16 mouse cellular contexts compared by ENCODE assay signal in the genomic region with DNA sequence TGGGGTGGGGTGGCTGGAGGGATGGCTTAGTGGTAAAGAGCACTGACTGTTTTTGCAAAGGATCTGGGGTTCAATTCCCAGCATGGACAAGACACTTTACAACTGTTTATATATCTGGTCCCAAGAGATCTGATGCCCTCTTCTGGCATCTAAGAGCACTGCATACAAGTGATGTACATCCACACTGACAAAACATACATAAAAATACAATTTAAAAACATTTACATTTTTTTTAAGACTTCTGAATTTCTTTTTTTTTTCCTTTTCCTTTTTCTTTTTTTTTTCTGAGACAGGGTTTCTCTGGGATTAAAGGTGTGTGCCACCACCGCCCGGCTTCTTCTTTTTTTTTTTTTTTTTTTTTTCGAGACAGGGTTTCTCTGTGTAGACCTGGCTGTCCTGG. TPM values are rescaled to one million over a fixed set of nuclear protein-coding genes. Genes with fewer than 3 reads are reported as not detected.
A peak's percentile ranks its signal among the peaks of the same experiment; 100 is the strongest.
DNase-seq lines count a peak whose midpoint lies in the region; ATAC-seq and TF ChIP-seq lines count a peak whose summit lies in the region.
"Had no signal": no experiment of that assay in that cellular context is flagged by ENCODE, and none has a peak within 500 bp of the region (broad histone marks: within the 10 kb centered on the region; RNA-seq: fewer than 3 reads in every experiment).

No protein-coding gene starts in this region.

- H3K4me1 ChIP-seq in forebrain, postnatal 0 days (ENCODE audit: insufficient read depth): peaks cover 11% of the 10 kb centered on the region; the same call in 1 of the 2 replicates
- H3K4me1 ChIP-seq in forebrain, embryonic 10.5 days: peaks cover 21% of the 10 kb centered on the region
- H3K4me1 ChIP-seq in liver, postnatal 0 days (ENCODE audit: insufficient read depth): peaks cover 15% of the 10 kb centered on the region
- peaks cover 11% of the 10 kb centered on the region for H3K4me1 ChIP-seq in liver, embryonic 11.5 days (replicated peaks; ENCODE audit: control insufficient read depth, insufficient read depth, low read length)
- H3K4me1 ChIP-seq in MEL (ENCODE audit: control insufficient read depth in 1 of 2, insufficient read depth in 2 of 2, low read length in 2 of 2): peaks cover 17 to 39% of the 10 kb centered on the region in 2 experiments

- no peak for TF ChIP-seq POLR2A in MEL (IDR thresholded peaks at IDR 0.05; ENCODE audit: control insufficient read depth in 1 of 2, insufficient read depth in 1 of 2, low read depth in 1 of 2, low read length in 2 of 2, poor library complexity in 1 of 2)

- H3K27ac ChIP-seq in forebrain, postnatal 0 days (ENCODE audit: low read depth, low read length): no peak overlapping the region
- H3K27ac ChIP-seq in forebrain, embryonic 10.5 days: no peak overlapping the region
- no peak overlapping the region for H3K27ac ChIP-seq in liver, postnatal 0 days (ENCODE audit: low read depth)
- H3K27ac ChIP-seq in liver, embryonic 11.5 days (ENCODE audit: low read depth, low read length): no peak overlapping the region
- H3K27ac ChIP-seq in MEL (ENCODE audit: control insufficient read depth, low read depth, low read length): no peak overlapping the region
- H3K27ac ChIP-seq: hindbrain, embryonic 10.5 days; lung, embryonic 15.5 days had no signal

- H3K4me3 ChIP-seq in forebrain, postnatal 0 days (ENCODE audit: low read depth, low read length): no peak overlapping the region
- H3K4me3 ChIP-seq in forebrain, embryonic 10.5 days: no peak overlapping the region
- H3K4me3 ChIP-seq in liver, postnatal 0 days (ENCODE audit: low read depth, low read length): no peak overlapping the region
- H3K4me3 ChIP-seq in liver, embryonic 11.5 days (ENCODE audit: low read depth, low read length): no peak overlapping the region
- H3K4me3 ChIP-seq in MEL (ENCODE audit: control insufficient read depth in 1 of 2, insufficient read depth in 1 of 2, low read depth in 2 of 2, low read length in 2 of 2): no peak overlapping the region

- no peak for DNase-seq in forebrain, postnatal 0 days
- DNase-seq in forebrain, embryonic 10.5 days (ENCODE audit: extremely low spot score, low spot score): no peak
- no peak for DNase-seq in liver, postnatal 0 days
- no peak for DNase-seq in liver, embryonic 11.5 days (ENCODE audit: low spot score)
- DNase-seq in MEL (ENCODE audit: low read depth, low spot score): peak; percentile 77
- DNase-seq in naive thymus-derived CD4-positive, alpha-beta T cell, adult 2 months (ENCODE audit: low read depth): peak; percentile 23
- no peak for DNase-seq in thymus, postnatal 36 days
- no peak for DNase-seq in right cerebral cortex, postnatal 10 days (ENCODE audit: low spot score in 2 of 2)
- DNase-seq: adrenal gland, postnatal 25 days; kidney, postnatal 14 days had no signal

- no peak for TF ChIP-seq EP300 in liver, postnatal 0 days (IDR thresholded peaks at IDR 0.05; ENCODE audit: low read depth)
- no peak for TF ChIP-seq EP300 in MEL (IDR thresholded peaks at IDR 0.05; ENCODE audit: low read depth in 1 of 2, low read length in 2 of 2)

- 95% methylated on average over 3 of the region's 3 CpGs for WGBS in forebrain, postnatal 0 days
- WGBS in forebrain, embryonic 10.5 days: 95% methylated on average over 3 of the region's 3 CpGs
- WGBS in liver, postnatal 0 days (ENCODE audit: insufficient replicate concordance): 93% methylated on average over 3 of the region's 3 CpGs
- WGBS in liver, embryonic 11.5 days: 93% methylated on average over 3 of the region's 3 CpGs

- H3K36me3 ChIP-seq in forebrain, postnatal 0 days (ENCODE audit: insufficient read depth): no peaks in the 10 kb centered on the region
- peaks cover 13% of the 10 kb centered on the region for H3K36me3 ChIP-seq in forebrain, embryonic 10.5 days (replicated peaks)
- 0 out of 2 replicates have a peak, but pooled peaks cover 4% of the 10 kb centered on the region for H3K36me3 ChIP-seq in liver, postnatal 0 days (replicated peaks; ENCODE audit: insufficient read depth, low read length)
- H3K36me3 ChIP-seq in liver, embryonic 11.5 days (ENCODE audit: control insufficient read depth, insufficient read depth, low read length): 0 out of 2 replicates have a peak, but pooled peaks cover 2% of the 10 kb centered on the region
- peaks cover 2 to 37% of the 10 kb centered on the region in 2 experiments; a peak in 3 of 4 replicates for H3K36me3 ChIP-seq in MEL (ENCODE audit: control insufficient read depth in 1 of 2, insufficient read depth in 2 of 2, low read length in 2 of 2)

- no peaks in the 10 kb centered on the region for H3K9me3 ChIP-seq in forebrain, postnatal 0 days (ENCODE audit: low read length)
- H3K9me3 ChIP-seq in forebrain, embryonic 10.5 days: no peaks in the 10 kb centered on the region
- H3K9me3 ChIP-seq in liver, postnatal 0 days (ENCODE audit: low read length): no peaks in the 10 kb centered on the region
- H3K9me3 ChIP-seq in liver, embryonic 11.5 days (ENCODE audit: control insufficient read depth, low read length): no peaks in the 10 kb centered on the region
- H3K9me3 ChIP-seq in MEL (replicated peaks; ENCODE audit: insufficient read depth, low read length): no peaks in the 10 kb centered on the region
- H3K9me3 ChIP-seq: hindbrain, embryonic 10.5 days; lung, embryonic 15.5 days had no signal

- no peaks in the 10 kb centered on the region for H3K27me3 ChIP-seq in forebrain, postnatal 0 days (ENCODE audit: insufficient read depth, low read length)
- peaks cover 10% of the 10 kb centered on the region; the same call in 1 of the 2 replicates for H3K27me3 ChIP-seq in forebrain, embryonic 10.5 days (ENCODE audit: poor library complexity, severe bottlenecking)
- no peaks in the 10 kb centered on the region for H3K27me3 ChIP-seq in liver, postnatal 0 days (ENCODE audit: insufficient read depth, low read length)
- no peaks in the 10 kb centered on the region for H3K27me3 ChIP-seq in liver, embryonic 11.5 days (replicated peaks; ENCODE audit: control insufficient read depth, insufficient read depth, low read length)
- H3K27me3 ChIP-seq in MEL (ENCODE audit: control insufficient read depth in 1 of 2, insufficient read depth in 2 of 2, low read length in 2 of 2): no peaks in the 10 kb centered on the region

- peak; percentile 67 for TF ChIP-seq RAD21 in MEL (IDR thresholded peaks at IDR 0.05; ENCODE audit: low read depth, low read length)

- TF ChIP-seq CTCF in forebrain, postnatal 0 days (IDR thresholded peaks at IDR 0.05; ENCODE audit: low read depth): peak; percentile 30
- TF ChIP-seq CTCF in liver, postnatal 0 days (IDR thresholded peaks at IDR 0.05; ENCODE audit: low read depth): peak; percentile 47
- peak; percentile 1 to 74 (median 52); a peak in 4 of 6 replicates for TF ChIP-seq CTCF in MEL (IDR thresholded peaks at IDR 0.05 in 2 of 3, conservative IDR thresholded peaks at IDR 0.05 in 1 of 3; ENCODE audit: control insufficient read depth in 1 of 3, insufficient read depth in 1 of 3, low read depth in 2 of 3, low read length in 3 of 3, poor library complexity in 1 of 3, severe bottlenecking in 1 of 3)

- ATAC-seq in forebrain, postnatal 0 days: no peak
- no peak for ATAC-seq in liver, postnatal 0 days
- ATAC-seq in liver, embryonic 11.5 days (replicated peaks; ENCODE audit: low FRiP score): no peak

- H3K4me2 ChIP-seq in forebrain, postnatal 0 days (ENCODE audit: low read depth): no peak overlapping the region
- no peak overlapping the region for H3K4me2 ChIP-seq in liver, postnatal 0 days (ENCODE audit: low read depth, low read length)
- no peak overlapping the region for H3K4me2 ChIP-seq in liver, embryonic 11.5 days

- H3K79me2 ChIP-seq in MEL (ENCODE audit: control insufficient read depth, insufficient read depth, low read length, poor library complexity): peaks cover 16% of the 10 kb centered on the region

- no peak overlapping the region for H3K9ac ChIP-seq in forebrain, postnatal 0 days
- H3K9ac ChIP-seq in liver, postnatal 0 days (replicated peaks): no peak overlapping the region
- no peak overlapping the region for H3K9ac ChIP-seq in liver, embryonic 11.5 days (ENCODE audit: low read depth, low read length)
- H3K9ac ChIP-seq in MEL (ENCODE audit: control insufficient read depth, low read depth, low read length, poor library complexity, severe bottlenecking): no peak overlapping the region
- H3K9ac ChIP-seq: lung, embryonic 15.5 days had no signal

RNA-seq across cellular contexts. Expression of gene Snf8, which starts 1.4 kb away (rescaled TPM):
- total RNA-seq in forebrain, postnatal 0 days (2014; rRNA removed): 36.5 and 36.7 TPM in 2 replicates
- 112 and 120 TPM in 2 replicates for polyA plus RNA-seq in forebrain, postnatal 0 days (2015; fragmentation: Nextera tagmentation; extraction: Ambion mirVana)
- polyA plus RNA-seq in forebrain, embryonic 10.5 days (2016; fragmentation: Nextera tagmentation; extraction: Ambion mirVana): 107 and 109 TPM in 2 replicates
- 46.9 and 47.5 TPM in 2 replicates for polyA plus RNA-seq in liver, postnatal 0 days (2015; fragmentation: Nextera tagmentation; extraction: Ambion mirVana)
- polyA plus RNA-seq in liver, embryonic 11.5 days (2014; fragmentation: Nextera tagmentation; extraction: Ambion mirVana): 48.8 and 50.0 TPM in 2 replicates
- 135 and 137 TPM in 2 replicates for total RNA-seq in MEL (2012; rRNA removed)
- polyA plus RNA-seq in MEL (2012; ENCODE audit: insufficient read depth in 1 of 2, insufficient read length in 2 of 2, low read depth in 1 of 2, low replicate concordance in 2 of 2, missing spikeins in 1 of 2): 100 to 1,000 TPM in 1 of 2 experiments, not detected in 1; 183 TPM

RNA-seq across cellular contexts. Expression of gene Gip, which starts 8.9 kb away (rescaled TPM):
- not detected in 2 replicates for total RNA-seq in forebrain, postnatal 0 days (2014; rRNA removed)
- polyA plus RNA-seq in forebrain, postnatal 0 days (2015; fragmentation: Nextera tagmentation; extraction: Ambion mirVana): not detected in 2 replicates
- 0.25 TPM in 1 of 2 replicates, not detected in the other for polyA plus RNA-seq in forebrain, embryonic 10.5 days (2016; fragmentation: Nextera tagmentation; extraction: Ambion mirVana)
- not detected in 2 replicates for polyA plus RNA-seq in liver, postnatal 0 days (2015; fragmentation: Nextera tagmentation; extraction: Ambion mirVana)
- not detected in 2 replicates for polyA plus RNA-seq in liver, embryonic 11.5 days (2014; fragmentation: Nextera tagmentation; extraction: Ambion mirVana)
- 3.8 and 5.0 TPM in 2 replicates for total RNA-seq in MEL (2012; rRNA removed)
- 1 to 10 TPM in 1 of 2 experiments, not detected in 1; 7.0 TPM for polyA plus RNA-seq in MEL (2012; ENCODE audit: insufficient read depth in 1 of 2, insufficient read length in 2 of 2, low read depth in 1 of 2, low replicate concordance in 2 of 2, missing spikeins in 1 of 2)
- total RNA-seq: adrenal gland, postnatal 25 days; gastrocnemius, postnatal 4 days; left cerebral cortex, postnatal 10 days had no signal
- polyA plus RNA-seq: forebrain, embryonic 11.5 days; hindbrain, embryonic 10.5 days; lung, embryonic 15.5 days; urinary bladder, adult 2 months had no signal

RNA-seq across cellular contexts. Expression of gene Igf2bp1, which starts 27.5 kb away (rescaled TPM):
- total RNA-seq in forebrain, postnatal 0 days (2014; rRNA removed): 3.0 and 3.3 TPM in 2 replicates
- polyA plus RNA-seq in forebrain, postnatal 0 days (2015; fragmentation: Nextera tagmentation; extraction: Ambion mirVana): 1.8 and 2.5 TPM in 2 replicates
- polyA plus RNA-seq in forebrain, embryonic 10.5 days (2016; fragmentation: Nextera tagmentation; extraction: Ambion mirVana): 198 and 200 TPM in 2 replicates
- 1.6 and 2.8 TPM in 2 replicates for polyA plus RNA-seq in liver, postnatal 0 days (2015; fragmentation: Nextera tagmentation; extraction: Ambion mirVana)
- 54.1 and 56.0 TPM in 2 replicates for polyA plus RNA-seq in liver, embryonic 11.5 days (2014; fragmentation: Nextera tagmentation; extraction: Ambion mirVana)
- total RNA-seq in MEL (2012; rRNA removed): 0.03 and 0.15 TPM in 2 replicates
- not detected for polyA plus RNA-seq in MEL (2012; ENCODE audit: insufficient read depth in 1 of 2, insufficient read length in 2 of 2, low read depth in 1 of 2, low replicate concordance in 2 of 2, missing spikeins in 1 of 2)

RNA-seq across cellular contexts. Expression of gene Ube2z, which starts 31.9 kb away (rescaled TPM):
- 54.9 and 56.2 TPM in 2 replicates for total RNA-seq in forebrain, postnatal 0 days (2014; rRNA removed)
- 29.4 and 35.4 TPM in 2 replicates for polyA plus RNA-seq in forebrain, postnatal 0 days (2015; fragmentation: Nextera tagmentation; extraction: Ambion mirVana)
- 27.5 TPM in 2 replicates for polyA plus RNA-seq in forebrain, embryonic 10.5 days (2016; fragmentation: Nextera tagmentation; extraction: Ambion mirVana)
- polyA plus RNA-seq in liver, postnatal 0 days (2015; fragmentation: Nextera tagmentation; extraction: Ambion mirVana): 11.5 and 12.3 TPM in 2 replicates
- polyA plus RNA-seq in liver, embryonic 11.5 days (2014; fragmentation: Nextera tagmentation; extraction: Ambion mirVana): 26.7 and 27.1 TPM in 2 replicates
- 55.3 and 56.8 TPM in 2 replicates for total RNA-seq in MEL (2012; rRNA removed)
- 10 to 100 TPM in 1 of 2 experiments, not detected in 1; 58.5 TPM for polyA plus RNA-seq in MEL (2012; ENCODE audit: insufficient read depth in 1 of 2, insufficient read length in 2 of 2, low read depth in 1 of 2, low replicate concordance in 2 of 2, missing spikeins in 1 of 2)

RNA-seq across cellular contexts. Expression of gene Atp5g1, which starts 42.2 kb away (rescaled TPM):
- total RNA-seq in forebrain, postnatal 0 days (2014; rRNA removed): 348 and 355 TPM in 2 replicates
- 925 and 1,026 TPM in 2 replicates for polyA plus RNA-seq in forebrain, postnatal 0 days (2015; fragmentation: Nextera tagmentation; extraction: Ambion mirVana)
- 557 and 584 TPM in 2 replicates for polyA plus RNA-seq in forebrain, embryonic 10.5 days (2016; fragmentation: Nextera tagmentation; extraction: Ambion mirVana)
- polyA plus RNA-seq in liver, postnatal 0 days (2015; fragmentation: Nextera tagmentation; extraction: Ambion mirVana): 781 and 849 TPM in 2 replicates
- 943 and 994 TPM in 2 replicates for polyA plus RNA-seq in liver, embryonic 11.5 days (2014; fragmentation: Nextera tagmentation; extraction: Ambion mirVana)
- 1,306 and 1,519 TPM in 2 replicates for total RNA-seq in MEL (2012; rRNA removed)
- 1,000 to 10,000 TPM in 1 of 2 experiments, not detected in 1; 1,694 TPM for polyA plus RNA-seq in MEL (2012; ENCODE audit: insufficient read depth in 1 of 2, insufficient read length in 2 of 2, low read depth in 1 of 2, low replicate concordance in 2 of 2, missing spikeins in 1 of 2)

Comparison
In these comparisons a context has a peak if more than half of its experiments do, and no peak if none do; other contexts are left out.
1. RNA of gene Igf2bp1, which starts 27.5 kb away (polyA plus RNA-seq): 198 to 200 TPM in forebrain, embryonic 10.5 days and 54.1 to 56.0 TPM in liver, embryonic 11.5 days; 1.6 to 2.8 TPM in liver, postnatal 0 days, 1.8 to 2.5 TPM in forebrain, postnatal 0 days and not detected in MEL; every median in the first group is over 10 times any median in the second.
2. DNase-seq: peak in MEL (single experiment) and naive thymus-derived CD4-positive, alpha-beta T cell, adult 2 months (single experiment); none in forebrain, postnatal 0 days (single experiment), forebrain, embryonic 10.5 days (single experiment), liver, postnatal 0 days (single experiment), liver, embryonic 11.5 days (single experiment), thymus, postnatal 36 days (0 of 2) and right cerebral cortex, postnatal 10 days (0 of 2).
3. Peak in every context shown above with its lines, with median percentiles within 50 percentile points of each other: CTCF ChIP-seq.